Mouse (Mus musculus) stomach, postnatal 0 days (tissue): ENCODE data around the gene Cep152.

ENCODE experiments used
- CTCF ChIP-seq: IDR thresholded peaks from 2 replicates; pipeline ENCODE4 v1.5.1; 2016; ENCODE audit warnings: antibody characterized with exemption, low read depth, mild to moderate bottlenecking, moderate library complexity
- EP300 ChIP-seq: optimal IDR thresholded peaks from 2 replicates; pipeline ENCODE3; 2016; ENCODE audit warnings: antibody characterized with exemption

DNA sequence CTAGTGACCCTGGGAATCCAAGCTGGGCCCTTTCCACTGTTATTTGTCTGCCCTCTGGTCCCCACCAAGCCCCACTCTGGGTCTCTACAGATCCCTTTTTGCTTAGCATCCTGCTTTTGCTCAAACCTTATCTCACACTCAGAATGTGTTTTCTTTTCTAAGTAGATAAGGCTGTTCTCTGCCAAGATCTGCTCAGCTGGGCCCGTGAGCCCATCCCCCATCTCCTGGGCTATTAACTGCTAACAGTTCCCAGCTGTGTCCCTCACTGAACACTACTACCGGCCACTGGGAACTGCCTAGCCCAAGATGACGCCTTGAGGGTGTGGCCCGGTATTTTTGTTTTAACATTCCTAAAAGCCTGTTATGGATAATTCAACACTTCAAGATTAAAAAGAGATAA is 108.3 kb downstream of the Cep152 start:
- TF ChIP-seq CTCF (no peak), EP300 (no peak)
